ENCODE assay signal across 9 mouse cellular contexts in genomic region chr11:24162056-24162455, GRCm38 (mm10).
A peak's percentile ranks its signal among the peaks of the same experiment; 100 is the strongest.
DNase-seq lines count a peak whose midpoint lies in the region; ATAC-seq and TF ChIP-seq lines count a peak whose summit lies in the region.
"Had no signal": no experiment of that assay in that cellular context is flagged by ENCODE, and none has a peak within 500 bp of the region (broad histone marks: within the 10 kb centered on the region; RNA-seq: fewer than 3 reads in every experiment).

No protein-coding gene starts in this region.

- H3K4me3 ChIP-seq in heart, embryonic 12.5 days: no peak overlapping the region
- H3K4me3 ChIP-seq in heart, adult 2 months: no peak overlapping the region
- no peak overlapping the region for H3K4me3 ChIP-seq in MEL (ENCODE audit: control insufficient read depth in 1 of 2, insufficient read depth in 1 of 2, low read depth in 2 of 2, low read length in 2 of 2)
- no peak overlapping the region for H3K4me3 ChIP-seq in forebrain, embryonic 14.5 days (ENCODE audit: low read depth, low read length)
- no peak overlapping the region for H3K4me3 ChIP-seq in stomach, embryonic 16.5 days (replicated peaks; ENCODE audit: low read length)
- H3K4me3 ChIP-seq in kidney, embryonic 16.5 days (ENCODE audit: low read length): no peak overlapping the region
- H3K4me3 ChIP-seq: limb, embryonic 15.5 days had no signal

- no peaks in the 10 kb centered on the region for H3K9me3 ChIP-seq in heart, embryonic 12.5 days (replicated peaks)
- no peaks in the 10 kb centered on the region for H3K9me3 ChIP-seq in MEL (replicated peaks; ENCODE audit: insufficient read depth, low read length)
- no peaks in the 10 kb centered on the region for H3K9me3 ChIP-seq in forebrain, embryonic 14.5 days (replicated peaks; ENCODE audit: control insufficient read depth, low read length)
- H3K9me3 ChIP-seq in stomach, embryonic 16.5 days (replicated peaks; ENCODE audit: control insufficient read depth, low read length): no peaks in the 10 kb centered on the region
- no peaks in the 10 kb centered on the region for H3K9me3 ChIP-seq in kidney, embryonic 16.5 days (ENCODE audit: low read length)
- H3K9me3 ChIP-seq: limb, embryonic 15.5 days had no signal

- H3K27ac ChIP-seq in heart, embryonic 12.5 days (ENCODE audit: poor library complexity, severe bottlenecking): peak overlapping the region; percentile 57; the same call in 1 of the 2 replicates
- H3K27ac ChIP-seq in heart, adult 2 months: no peak overlapping the region
- H3K27ac ChIP-seq in MEL (ENCODE audit: control insufficient read depth, low read depth, low read length): no peak overlapping the region
- peak overlapping the region; percentile 58; the same call in 1 of the 2 replicates for H3K27ac ChIP-seq in forebrain, embryonic 14.5 days (ENCODE audit: low read depth, low read length)
- H3K27ac ChIP-seq in stomach, embryonic 16.5 days (ENCODE audit: low read length): no peak overlapping the region
- H3K27ac ChIP-seq in kidney, embryonic 16.5 days (ENCODE audit: low read length): no peak overlapping the region
- H3K27ac ChIP-seq: limb, embryonic 15.5 days had no signal

- H3K36me3 ChIP-seq in heart, embryonic 12.5 days: peaks cover 21% of the 10 kb centered on the region
- H3K36me3 ChIP-seq in heart, adult 2 months (ENCODE audit: control insufficient read depth, insufficient read depth, low read length): no peaks in the 10 kb centered on the region
- H3K36me3 ChIP-seq in MEL (ENCODE audit: control insufficient read depth in 1 of 2, insufficient read depth in 2 of 2, low read length in 2 of 2): peaks cover 32 to 40% of the 10 kb centered on the region in 2 experiments
- H3K36me3 ChIP-seq in forebrain, embryonic 14.5 days (ENCODE audit: control insufficient read depth, insufficient read depth, low read length): peaks cover 39% of the 10 kb centered on the region
- H3K36me3 ChIP-seq in stomach, embryonic 16.5 days (ENCODE audit: control insufficient read depth, insufficient read depth, low read length): peaks cover 11% of the 10 kb centered on the region
- no peaks in the 10 kb centered on the region for H3K36me3 ChIP-seq in kidney, embryonic 16.5 days (ENCODE audit: insufficient read depth, low read length)

- no peaks in the 10 kb centered on the region for H3K79me2 ChIP-seq in heart, adult 2 months (replicated peaks; ENCODE audit: control insufficient read depth, insufficient read depth, low read length)
- H3K79me2 ChIP-seq in MEL (ENCODE audit: control insufficient read depth, insufficient read depth, low read length, poor library complexity): peaks cover 26% of the 10 kb centered on the region

- peaks cover 18% of the 10 kb centered on the region for H3K4me1 ChIP-seq in heart, embryonic 12.5 days (replicated peaks)
- H3K4me1 ChIP-seq in heart, adult 2 months (ENCODE audit: control insufficient read depth, insufficient read depth, low read length): no peaks in the 10 kb centered on the region
- peaks cover 9 to 10% of the 10 kb centered on the region in 2 experiments; a peak in 3 of 4 replicates for H3K4me1 ChIP-seq in MEL (ENCODE audit: control insufficient read depth in 1 of 2, insufficient read depth in 2 of 2, low read length in 2 of 2)
- H3K4me1 ChIP-seq in forebrain, embryonic 14.5 days (ENCODE audit: control insufficient read depth, insufficient read depth, low read length): peaks cover 33% of the 10 kb centered on the region
- H3K4me1 ChIP-seq in stomach, embryonic 16.5 days (ENCODE audit: control insufficient read depth, insufficient read depth, low read length): peaks cover 7% of the 10 kb centered on the region; the same call in 1 of the 2 replicates
- H3K4me1 ChIP-seq in kidney, embryonic 16.5 days (ENCODE audit: insufficient read depth, low read length): peaks cover 3% of the 10 kb centered on the region; the same call in 1 of the 2 replicates

- no peaks in the 10 kb centered on the region for H3K27me3 ChIP-seq in heart, embryonic 12.5 days (replicated peaks)
- no peaks in the 10 kb centered on the region for H3K27me3 ChIP-seq in heart, adult 2 months (ENCODE audit: control insufficient read depth, insufficient read depth, low read length)
- H3K27me3 ChIP-seq in MEL (ENCODE audit: control insufficient read depth in 1 of 2, insufficient read depth in 2 of 2, low read length in 2 of 2): no peaks in the 10 kb centered on the region
- H3K27me3 ChIP-seq in forebrain, embryonic 14.5 days (replicated peaks; ENCODE audit: control insufficient read depth, insufficient read depth, low read length): no peaks in the 10 kb centered on the region
- H3K27me3 ChIP-seq in stomach, embryonic 16.5 days (ENCODE audit: control insufficient read depth, insufficient read depth, low read length): no peaks in the 10 kb centered on the region
- no peaks in the 10 kb centered on the region for H3K27me3 ChIP-seq in kidney, embryonic 16.5 days (ENCODE audit: insufficient read depth, low read length)
- H3K27me3 ChIP-seq: limb, embryonic 15.5 days had no signal

- ATAC-seq in heart, embryonic 12.5 days (ENCODE audit: insufficient number of reproducible peaks, low FRiP score): peak; percentile 29; the same call in 1 of the 2 replicates
- peak; percentile 92 for ATAC-seq in forebrain, embryonic 14.5 days
- peak; percentile 37; the same call in 1 of the 2 replicates for ATAC-seq in stomach, embryonic 16.5 days (ENCODE audit: insufficient read depth, low FRiP score)
- ATAC-seq in kidney, embryonic 16.5 days (ENCODE audit: low FRiP score, low TSS enrichment): no peak

- no peak for TF ChIP-seq RAD21 in MEL (IDR thresholded peaks at IDR 0.05; ENCODE audit: low read depth, low read length)

- no peak overlapping the region for H3K9ac ChIP-seq in heart, embryonic 12.5 days
- H3K9ac ChIP-seq in heart, adult 2 months (ENCODE audit: low read depth, low read length): no peak overlapping the region
- no peak overlapping the region for H3K9ac ChIP-seq in MEL (ENCODE audit: control insufficient read depth, low read depth, low read length, poor library complexity, severe bottlenecking)
- no peak overlapping the region for H3K9ac ChIP-seq in forebrain, embryonic 14.5 days (ENCODE audit: low read length)
- H3K9ac ChIP-seq in stomach, embryonic 16.5 days (ENCODE audit: low read length): no peak overlapping the region
- no peak overlapping the region for H3K9ac ChIP-seq in kidney, embryonic 16.5 days (replicated peaks; ENCODE audit: low read length)
- H3K9ac ChIP-seq: limb, embryonic 15.5 days had no signal

- H3K4me2 ChIP-seq in heart, embryonic 12.5 days: 0 out of 2 replicates have a peak overlapping the region, but pooled peaks have one; percentile 29
- H3K4me2 ChIP-seq in forebrain, embryonic 14.5 days (ENCODE audit: low read length): no peak overlapping the region
- no peak overlapping the region for H3K4me2 ChIP-seq in stomach, embryonic 16.5 days (ENCODE audit: low read depth, low read length)
- no peak overlapping the region for H3K4me2 ChIP-seq in kidney, embryonic 16.5 days (replicated peaks; ENCODE audit: low read depth, low read length)
- H3K4me2 ChIP-seq: limb, embryonic 15.5 days had no signal

- TF ChIP-seq POLR2A in heart, adult 2 months (IDR thresholded peaks at IDR 0.05; ENCODE audit: insufficient read depth, low read depth, low read length): no peak
- TF ChIP-seq POLR2A in MEL (IDR thresholded peaks at IDR 0.05; ENCODE audit: control insufficient read depth in 1 of 2, insufficient read depth in 1 of 2, low read depth in 1 of 2, low read length in 2 of 2, poor library complexity in 1 of 2): no peak

- TF ChIP-seq CTCF in heart, adult 2 months (IDR thresholded peaks at IDR 0.05): no peak
- TF ChIP-seq CTCF in MEL (IDR thresholded peaks at IDR 0.05 in 2 of 3, conservative IDR thresholded peaks at IDR 0.05 in 1 of 3; ENCODE audit: control insufficient read depth in 1 of 3, insufficient read depth in 1 of 3, low read depth in 2 of 3, low read length in 3 of 3, poor library complexity in 1 of 3, severe bottlenecking in 1 of 3): no peak

- TF ChIP-seq EP300 in heart, adult 2 months (IDR thresholded peaks at IDR 0.05; ENCODE audit: insufficient read depth, low read depth, low read length): no peak
- TF ChIP-seq EP300 in MEL (IDR thresholded peaks at IDR 0.05; ENCODE audit: low read depth in 1 of 2, low read length in 2 of 2): no peak

- intact Hi-C loops in heart, adult 2 months (cut with DNase I): no loop called here

- WGBS in heart, embryonic 12.5 days: 41% methylated on average over 7 of the region's 7 CpGs
- WGBS in heart, adult 2 months: 27% methylated on average over 7 of the region's 7 CpGs
- 8% methylated on average over 7 of the region's 7 CpGs for WGBS in forebrain, embryonic 14.5 days
- 41% methylated on average over 7 of the region's 7 CpGs for WGBS in stomach, embryonic 16.5 days
- 55% methylated on average over 7 of the region's 7 CpGs for WGBS in kidney, embryonic 16.5 days

- no peak for DNase-seq in heart, adult 2 months
- peak; percentile 61 for DNase-seq in MEL (ENCODE audit: low read depth, low spot score)
- peak; percentile 95 for DNase-seq in forebrain, embryonic 14.5 days (ENCODE audit: low spot score)
- DNase-seq in layer of hippocampus, postnatal 36 days: peak; percentile 55 to 56
- no peak for DNase-seq in urinary bladder, adult 18-20 months (ENCODE audit: low spot score in 2 of 2)

TF ChIP-seq in MEL, 35 proteins besides CTCF, POLR2A, EP300 and RAD21 (continues in another document):
- TF ChIP-seq TAL1 (IDR thresholded peaks at IDR 0.05; ENCODE audit: low read length): no peak
- TF ChIP-seq NRF1 (IDR thresholded peaks at IDR 0.05; ENCODE audit: insufficient read depth, low read depth, low read length, poor library complexity, severe bottlenecking): no peak
- TF ChIP-seq SMC3 (IDR thresholded peaks at IDR 0.05; ENCODE audit: low read depth, low read length): no peak
- no peak for TF ChIP-seq POLR2AphosphoS5 (IDR thresholded peaks at IDR 0.05; ENCODE audit: borderline replicate concordance, low read depth, low read length)
- TF ChIP-seq UBTF (IDR thresholded peaks at IDR 0.05; ENCODE audit: borderline replicate concordance, insufficient read depth, low read depth, low read length): no peak
- TF ChIP-seq E2F4 (IDR thresholded peaks at IDR 0.05; ENCODE audit: borderline replicate concordance, low read depth, low read length): no peak
- TF ChIP-seq GABPA (IDR thresholded peaks at IDR 0.05; ENCODE audit: low read depth, low read length): no peak
- TF ChIP-seq MYC (IDR thresholded peaks at IDR 0.05; ENCODE audit: low read depth, low read length): no peak
- TF ChIP-seq ZMIZ1 (IDR thresholded peaks at IDR 0.05; ENCODE audit: low read depth, low read length): no peak
- TF ChIP-seq MXI1 (IDR thresholded peaks at IDR 0.05; ENCODE audit: low read depth, low read length): no peak
- no peak for TF ChIP-seq JUND (IDR thresholded peaks at IDR 0.05; ENCODE audit: low read depth, low read length)
- no peak for TF ChIP-seq ZC3H11A (IDR thresholded peaks at IDR 0.05; ENCODE audit: low read depth, low read length)
- no peak for TF ChIP-seq TCF12 (IDR thresholded peaks at IDR 0.05; ENCODE audit: low read depth, low read length)
- TF ChIP-seq HCFC1 (IDR thresholded peaks at IDR 0.05; ENCODE audit: low read depth, low read length): no peak
- no peak for TF ChIP-seq TBP (IDR thresholded peaks at IDR 0.05; ENCODE audit: low read depth, low read length)
- no peak for TF ChIP-seq POLR2AphosphoS2 (IDR thresholded peaks at IDR 0.05; ENCODE audit: low read length)

Comparison
In these comparisons a context has a peak if more than half of its experiments do, and no peak if none do; other contexts are left out.
1. H3K27ac ChIP-seq: peak in heart, embryonic 12.5 days (single experiment) and forebrain, embryonic 14.5 days (single experiment); none in heart, adult 2 months (single experiment), MEL (single experiment), stomach, embryonic 16.5 days (single experiment) and kidney, embryonic 16.5 days (single experiment).
2. DNase-seq: peak in MEL (single experiment), forebrain, embryonic 14.5 days (single experiment) and layer of hippocampus, postnatal 36 days (2 of 2); none in heart, adult 2 months (0 of 2) and urinary bladder, adult 18-20 months (0 of 2).